Mouse (Mus musculus) erythroblast, embryonic 14.5 days (primary cell): ENCODE measurements around the gene Coq4.

Experiments
- GATA1 ChIP-seq: IDR thresholded peaks from 2 replicates; pipeline ENCODE4 v1.6.1; 2012; ENCODE audit warnings: low read length, inconsistent platforms, mixed read lengths
- TAL1 ChIP-seq: IDR thresholded peaks from 3 replicates; pipeline ENCODE4 v1.6.1; 2012; ENCODE audit warnings: low read length, inconsistent platforms, mixed read lengths

DNA sequence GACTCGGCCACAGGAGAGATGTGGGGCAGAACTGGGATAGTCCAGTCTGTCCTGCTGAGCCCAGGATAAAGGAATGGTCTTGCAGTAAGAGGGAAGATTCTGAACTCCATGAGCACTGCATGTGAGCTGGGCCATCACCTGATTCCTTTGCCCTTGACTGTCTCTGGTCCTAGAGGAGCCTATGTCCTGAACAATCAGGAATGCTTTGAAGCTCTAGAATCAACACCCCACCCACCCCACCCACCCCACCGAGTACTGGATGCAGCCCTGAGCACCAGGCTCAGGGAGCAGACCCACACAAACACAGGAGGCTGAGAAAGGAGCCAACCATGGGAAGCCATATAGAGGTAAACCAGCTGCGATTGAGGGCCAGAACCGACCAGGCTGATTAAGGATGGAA, 38.8 kb upstream of the Coq4 start:
- TF ChIP-seq GATA1 (no peak), TAL1 (no peak)
